Mouse (Mus musculus): ENCODE measurements around the gene Kremen1.

- no peak for TF ChIP-seq POLR2A (IDR thresholded peaks at IDR 0.05; ENCODE audit: borderline replicate concordance, control insufficient read depth, low read depth, low read length)
- no peak for TF ChIP-seq CTCF (IDR thresholded peaks at IDR 0.05; ENCODE audit: control insufficient read depth, insufficient read depth, low read length)
Measured at GRCm38 (mm10) chr11:5192084-5192516, 69.3 kb downstream of the Kremen1 start.

All from bone marrow, adult 2 months (tissue).